Mouse (Mus musculus) intestine, postnatal 0 days (tissue): ENCODE measurements around the gene Arl4c. TPM values are rescaled to one million over a fixed set of nuclear protein-coding genes. Genes with fewer than 3 reads are reported as not detected.

Source experiments
- ATAC-seq: fragments of 200-750 bp; cut with Nextera tagmentation; 2 replicates; pipeline ENCODE4 v1.8.0; 2017; ENCODE audit warnings: mild to moderate bottlenecking, moderate TSS enrichment, moderate library complexity
- H3K27ac ChIP-seq: fragments of 300-500 bp; sonication (generic); 2 replicates; pipeline ENCODE4 v1.5.1; 2014; ENCODE audit warnings: mild to moderate bottlenecking, low read depth, low read length, moderate library complexity
- H3K27me3 ChIP-seq: fragments of 300-500 bp; sonication (generic); replicated peaks from 2 replicates; pipeline ENCODE4 v1.6.1; 2014; ENCODE audit warnings: low read length, mixed read lengths; ENCODE audit not compliant: control insufficient read depth, insufficient read depth
- H3K36me3 ChIP-seq: fragments of 300-500 bp; sonication (generic); 2 replicates; pipeline ENCODE4 v1.6.1; 2014; ENCODE audit warnings: mild to moderate bottlenecking, moderate library complexity; ENCODE audit not compliant: control insufficient read depth, insufficient read depth
- H3K4me1 ChIP-seq: fragments of 300-500 bp; sonication (generic); replicated peaks from 2 replicates; pipeline ENCODE4 v1.6.1; 2014; ENCODE audit warnings: antibody characterized with exemption, low read length, mixed read lengths; ENCODE audit not compliant: control insufficient read depth, insufficient read depth
- H3K4me2 ChIP-seq: fragments of 300-500 bp; sonication (generic); replicated peaks from 2 replicates; pipeline ENCODE4 v1.6.1; 2014; ENCODE audit warnings: low read depth, mild to moderate bottlenecking, moderate library complexity
- H3K4me3 ChIP-seq: fragments of 300-500 bp; sonication (generic); 2 replicates; pipeline ENCODE4 v1.5.1; 2014; ENCODE audit warnings: low read depth, low read length
- H3K9ac ChIP-seq: fragments of 300-500 bp; sonication (generic); 2 replicates; pipeline ENCODE4 v1.6.1; 2014; ENCODE audit warnings: mild to moderate bottlenecking, low read depth, low read length
- H3K9me3 ChIP-seq: fragments of 300-500 bp; sonication (generic); 2 replicates; pipeline ENCODE4 v1.6.1; 2016; ENCODE audit warnings: mixed run types; ENCODE audit not compliant: control insufficient read depth
- CTCF ChIP-seq: sonication (generic); IDR thresholded peaks from 2 replicates; pipeline ENCODE4 v1.5.1; 2016; ENCODE audit warnings: low read depth, mild to moderate bottlenecking, control low read depth, antibody characterized with exemption, moderate library complexity
- WGBS: fragments of 180-500 bp; shearing (Covaris S2); extraction: QIAGEN DNeasy Blood & Tissue Kit; methylation state at CpG from one replicate; pipeline ENCODE4 v1.1.7; 2014; 5-methylcytosine and 5-hydroxymethylcytosine counted together
- polyA plus RNA-seq: library from polyadenylated mRNA; unstranded; fragments of >200 nt; fragmentation: Nextera tagmentation; extraction: Ambion mirVana; gene quantifications from 2 replicates; pipeline ENCODE4 v1.2.1, GENCODE M21; 2015

The Arl4c gene
- 2.3 and 2.6 TPM in 2 replicates for polyA plus RNA-seq

DNA sequence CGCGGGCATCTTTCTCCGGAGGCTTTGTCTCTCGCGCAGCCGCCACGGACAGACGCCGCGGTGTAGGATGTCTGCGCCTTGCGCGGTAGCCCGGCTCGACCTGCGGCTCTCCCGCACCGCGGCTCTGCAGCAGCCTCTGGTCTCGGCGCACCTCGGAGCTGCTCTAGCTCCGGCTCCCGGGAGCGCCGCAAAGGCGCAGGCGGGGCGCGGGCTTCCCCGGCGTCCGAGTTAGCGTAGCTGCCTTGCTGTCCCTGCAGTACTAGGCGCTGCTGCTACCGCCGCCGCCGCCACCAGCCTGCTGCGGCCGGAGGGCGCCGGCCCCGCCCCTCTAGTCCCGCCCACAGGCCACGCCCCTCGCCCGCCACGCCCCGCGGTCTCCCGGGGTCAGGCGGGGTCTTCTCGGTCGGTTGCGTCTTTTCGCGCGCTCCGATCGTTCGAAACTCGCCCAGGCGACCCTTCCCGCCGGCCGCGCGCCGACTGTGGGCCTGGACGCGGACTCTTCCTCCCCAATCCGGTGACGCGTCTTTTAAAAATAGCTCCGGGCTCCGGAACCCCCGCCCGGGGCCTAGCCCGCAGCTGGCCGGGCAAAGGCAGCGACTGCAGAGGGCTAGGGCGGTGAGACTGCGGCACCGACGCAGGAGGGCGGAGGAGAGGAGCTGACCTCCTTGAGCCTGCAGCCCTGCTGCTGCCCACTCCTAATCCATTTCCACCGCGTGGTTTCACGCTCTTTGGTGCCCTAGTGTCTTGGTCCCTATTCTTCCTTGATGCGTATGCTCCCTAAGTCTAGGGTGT is at the start of gene Arl4c:
Gene Arl4c (minus strand): TSS at position 352 of the 792 bp plus-strand sequence.
- H3K27ac ChIP-seq: peak within 1 kb of the TSS; percentile 57
- H3K4me2 ChIP-seq: peak within 1 kb of the TSS; percentile 99
- TF ChIP-seq CTCF: no peak
- 0 out of 2 replicates have a peak, but pooled peaks cover 9% of the 10 kb centered on the region for H3K27me3 ChIP-seq
- peak within 1 kb of the TSS; percentile 78 for H3K4me3 ChIP-seq
- WGBS: 2% methylated on average over 89 of the region's 91 CpGs
- peak; percentile 71 for ATAC-seq
- no peaks in the 10 kb centered on the region for H3K9me3 ChIP-seq
- H3K36me3 ChIP-seq: no peaks in the 10 kb centered on the region
- no peaks in the 10 kb centered on the region for H3K4me1 ChIP-seq
- peak within 1 kb of the TSS; percentile 66 for H3K9ac ChIP-seq

GRCm38 (mm10) chr1:88751332-88751731 is 49.3 kb upstream of the Arl4c start:
- no peaks in the 10 kb centered on the region for H3K4me1 ChIP-seq
- no peak for TF ChIP-seq CTCF
- no peaks in the 10 kb centered on the region for H3K36me3 ChIP-seq
- no peak overlapping the region for H3K4me3 ChIP-seq
- H3K9me3 ChIP-seq: no peaks in the 10 kb centered on the region
- H3K4me2 ChIP-seq: no peak overlapping the region
- no peaks in the 10 kb centered on the region for H3K27me3 ChIP-seq
- ATAC-seq: no peak
- 92% methylated on average over 6 of the region's 6 CpGs for WGBS
- H3K27ac ChIP-seq: no peak overlapping the region
- no peak overlapping the region for H3K9ac ChIP-seq

DNA sequence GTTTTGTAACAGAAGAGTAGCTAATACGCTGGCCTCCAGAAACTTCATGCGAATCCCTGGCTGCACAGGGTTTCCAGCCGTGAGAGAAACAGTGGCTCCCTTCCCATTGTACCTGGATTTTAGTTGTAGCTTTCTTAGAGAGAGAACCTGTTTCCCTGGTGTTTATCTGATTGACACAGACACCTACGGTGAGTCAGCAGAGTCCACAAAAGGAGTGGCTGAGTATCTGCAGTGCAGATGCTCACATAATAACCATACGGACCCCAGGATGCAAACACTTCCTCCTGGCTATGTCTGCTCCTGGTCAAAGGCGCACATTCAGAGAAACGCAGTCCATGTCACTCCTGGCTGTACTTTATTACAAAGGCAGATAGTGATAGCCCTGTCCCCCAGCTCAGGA is 48.6 kb upstream of the Arl4c start:
- peak; percentile 62 for ATAC-seq
- H3K4me3 ChIP-seq: no peak overlapping the region
- H3K9ac ChIP-seq: no peak overlapping the region
- WGBS: 53% methylated on average over 7 of the region's 7 CpGs
- H3K27me3 ChIP-seq: no peaks in the 10 kb centered on the region
- no peak overlapping the region for H3K4me2 ChIP-seq
- no peaks in the 10 kb centered on the region for H3K9me3 ChIP-seq
- H3K27ac ChIP-seq: no peak overlapping the region
- H3K36me3 ChIP-seq: no peaks in the 10 kb centered on the region
- no peaks in the 10 kb centered on the region for H3K4me1 ChIP-seq
- no peak for TF ChIP-seq CTCF

DNA sequence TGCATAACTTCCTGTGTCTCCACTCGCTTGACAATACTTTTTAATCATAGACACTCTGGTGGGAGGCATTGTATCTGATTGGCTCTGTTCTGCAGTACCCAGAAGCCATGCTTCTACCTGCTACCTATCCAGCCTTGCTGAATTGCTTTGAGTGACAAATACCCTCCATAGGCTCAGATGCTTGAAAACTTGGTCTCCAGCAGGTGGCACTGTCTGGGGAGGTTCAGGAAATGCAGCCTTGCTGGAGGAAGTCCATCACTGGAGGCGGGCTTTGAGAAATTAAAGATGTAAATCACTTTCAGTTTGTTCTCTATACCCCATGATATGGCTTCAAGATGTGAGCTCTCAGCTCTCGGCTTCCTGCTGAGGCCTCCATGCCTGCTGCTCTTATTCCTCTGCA is 48.1 kb upstream of the Arl4c start:
- Histone ChIP-seq H3K4me3 (no peak overlapping the region), H3K4me1 (no peaks in the 10 kb centered on the region), H3K27ac (no peak overlapping the region), H3K27me3 (no peaks in the 10 kb centered on the region), H3K4me2 (no peak overlapping the region), H3K9me3 (no peaks in the 10 kb centered on the region), H3K36me3 (no peaks in the 10 kb centered on the region), H3K9ac (no peak overlapping the region)
- no peak for ATAC-seq
- WGBS: 87% methylated on average over 3 of the region's 3 CpGs
- TF ChIP-seq CTCF: peak; percentile 73

- 71% methylated on average over 8 of the region's 8 CpGs for WGBS
- ATAC-seq: no peak
- Histone ChIP-seq H3K4me1 (no peaks in the 10 kb centered on the region), H3K27ac (no peak overlapping the region), H3K27me3 (no peaks in the 10 kb centered on the region), H3K36me3 (no peaks in the 10 kb centered on the region), H3K9ac (no peak overlapping the region), H3K4me2 (no peak overlapping the region), H3K4me3 (no peak overlapping the region), H3K9me3 (no peaks in the 10 kb centered on the region)
- TF ChIP-seq CTCF: no peak
Measured at GRCm38 (mm10) chr1:88749106-88749505, 47.1 kb upstream of the Arl4c start.

DNA sequence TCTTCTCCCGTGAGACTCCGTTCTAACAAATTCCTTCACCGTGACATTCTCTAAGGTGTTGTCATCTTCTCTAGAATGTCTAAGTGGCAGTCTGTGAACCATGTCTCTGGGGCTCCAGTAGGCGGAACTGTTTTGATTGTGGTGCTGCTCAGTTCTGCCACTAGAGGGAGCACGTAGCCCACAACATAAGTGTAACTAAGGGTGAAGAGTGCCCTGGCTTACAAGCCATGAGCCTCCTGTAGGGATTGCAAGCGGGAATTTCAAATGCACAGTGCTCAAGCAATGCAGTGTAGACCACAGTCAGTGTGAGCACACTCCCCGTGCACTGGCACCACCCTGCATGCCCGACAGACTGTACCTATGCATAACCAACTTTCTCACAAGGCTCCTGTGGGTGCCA is 43.2 kb upstream of the Arl4c start:
- no peaks in the 10 kb centered on the region for H3K36me3 ChIP-seq
- H3K9me3 ChIP-seq: no peaks in the 10 kb centered on the region
- no peaks in the 10 kb centered on the region for H3K27me3 ChIP-seq
- WGBS: 4% methylated on average over 8 of the region's 8 CpGs
- no peaks in the 10 kb centered on the region for H3K4me1 ChIP-seq
- 0 out of 2 replicates have a peak overlapping the region, but pooled peaks have one; percentile 24 for H3K4me2 ChIP-seq
- peak; percentile 99 for TF ChIP-seq CTCF
- H3K9ac ChIP-seq: no peak overlapping the region
- H3K4me3 ChIP-seq: no peak overlapping the region
- H3K27ac ChIP-seq: no peak overlapping the region
- peak; percentile 60 for ATAC-seq
